Comparison of ENCODE assay signal across 8 mouse cellular contexts in genomic region chr9:62531459-62532275, GRCm38 (mm10). TPM values are rescaled to one million over a fixed set of nuclear protein-coding genes. Genes with fewer than 3 reads are reported as not detected.
DNase-seq lines count a peak whose midpoint lies in the region; ATAC-seq and TF ChIP-seq lines count a peak whose summit lies in the region.

No protein-coding gene starts in this region.

- in situ Hi-C loops in CH12.LX (cut with MboI; ENCODE audit: low pct_ligation_motif_present, low pct_unique_long_range_greater_than_20kb, low sequenced_read_pairs), result loop anchor here (5.0 kb wide), 1 partner anchor 49 kb away; no protein-coding TSS in a partner anchor

- H3K4me2 ChIP-seq in CH12.LX (ENCODE audit: insufficient read depth, low read depth, poor library complexity, severe bottlenecking), result 0 out of 2 replicates have a peak overlapping the region, but pooled peaks have one; percentile 30
- no peak overlapping the region for H3K4me2 ChIP-seq in embryonic facial prominence, embryonic 15.5 days (replicated peaks)
- H3K4me2 ChIP-seq in limb, embryonic 13.5 days (replicated peaks), result no peak overlapping the region
- H3K4me2 ChIP-seq in midbrain, embryonic 15.5 days, result peak overlapping the region; percentile 21

- no peak for TF ChIP-seq CTCF in CH12.LX (conservative IDR thresholded peaks at IDR 0.05 in 1 of 2, IDR thresholded peaks at IDR 0.05 in 1 of 2; ENCODE audit: low read depth in 2 of 2, low read length in 2 of 2)

- no peak for TF ChIP-seq EP300 in CH12.LX (IDR thresholded peaks at IDR 0.05; ENCODE audit: low read length)

- no peak overlapping the region for H3K4me3 ChIP-seq in CH12.LX (replicated peaks in 1 of 3; ENCODE audit: low read depth in 2 of 3, low read length in 2 of 3, poor library complexity in 1 of 3)
- no peak overlapping the region for H3K4me3 ChIP-seq in embryonic facial prominence, embryonic 15.5 days (replicated peaks)
- H3K4me3 ChIP-seq in limb, embryonic 13.5 days, result no peak overlapping the region
- H3K4me3 ChIP-seq in midbrain, embryonic 15.5 days, result no peak overlapping the region

- peak; percentile 76 for DNase-seq in adrenal gland, adult 2 months
- no peak for DNase-seq in adrenal gland, adult 18-20 months (ENCODE audit: low spot score in 2 of 2)
- DNase-seq in CH12.LX (ENCODE audit: extremely low read depth), result peak; percentile 60
- peak; percentile 51 to 52 for DNase-seq in heart, postnatal 14 days
- DNase-seq in thymus, postnatal 36 days, result peak; percentile 71 to 85

- peaks cover 9 to 37% of the 10 kb centered on the region in 2 experiments for H3K4me1 ChIP-seq in CH12.LX (ENCODE audit: control insufficient read depth in 1 of 2, insufficient read depth in 2 of 2)
- peaks cover 32% of the 10 kb centered on the region for H3K4me1 ChIP-seq in embryonic facial prominence, embryonic 15.5 days
- H3K4me1 ChIP-seq in limb, embryonic 13.5 days, result peaks cover 29% of the 10 kb centered on the region
- H3K4me1 ChIP-seq in midbrain, embryonic 15.5 days, result peaks cover 73% of the 10 kb centered on the region

- peak; percentile 68 for ATAC-seq in embryonic facial prominence, embryonic 15.5 days (ENCODE audit: insufficient number of reproducible peaks, low FRiP score, low TSS enrichment, low read depth)
- ATAC-seq in limb, embryonic 13.5 days (ENCODE audit: low FRiP score, low read depth), result peak; percentile 54; the same call in 1 of the 2 replicates
- peak; percentile 66 for ATAC-seq in midbrain, embryonic 15.5 days (replicated peaks)

- intact Hi-C loops in heart, postnatal 14 days (cut with DNase I), result no loop called here

- no peaks in the 10 kb centered on the region for H3K36me3 ChIP-seq in CH12.LX (replicated peaks in 1 of 2; ENCODE audit: control insufficient read depth in 1 of 2, insufficient read depth in 1 of 2, low read length in 1 of 2)
- H3K36me3 ChIP-seq in embryonic facial prominence, embryonic 15.5 days, result no peaks in the 10 kb centered on the region
- no peaks in the 10 kb centered on the region for H3K36me3 ChIP-seq in limb, embryonic 13.5 days
- H3K36me3 ChIP-seq in midbrain, embryonic 15.5 days (replicated peaks), result no peaks in the 10 kb centered on the region

- H3K9ac ChIP-seq in CH12.LX (ENCODE audit: insufficient read depth, low read depth), result no peak overlapping the region
- H3K9ac ChIP-seq in embryonic facial prominence, embryonic 15.5 days, result no peak overlapping the region
- peak overlapping the region; percentile 43; the same call in 1 of the 2 replicates for H3K9ac ChIP-seq in limb, embryonic 13.5 days
- H3K9ac ChIP-seq in midbrain, embryonic 15.5 days, result peak overlapping the region; percentile 26; the same call in 1 of the 2 replicates

- TF ChIP-seq RAD21 in CH12.LX (IDR thresholded peaks at IDR 0.05; ENCODE audit: low read depth, low read length), result no peak

- H3K79me2 ChIP-seq in CH12.LX (replicated peaks; ENCODE audit: control insufficient read depth, extremely low read depth, insufficient read depth, poor library complexity, severe bottlenecking), result no peaks in the 10 kb centered on the region

- WGBS in embryonic facial prominence, embryonic 15.5 days, result 30% methylated on average over 12 of the region's 12 CpGs
- WGBS in limb, embryonic 13.5 days, result 28% methylated on average over 12 of the region's 12 CpGs
- 10% methylated on average over 12 of the region's 12 CpGs for WGBS in midbrain, embryonic 15.5 days

- H3K9me3 ChIP-seq in CH12.LX (replicated peaks; ENCODE audit: low read length), result no peaks in the 10 kb centered on the region
- no peaks in the 10 kb centered on the region for H3K9me3 ChIP-seq in embryonic facial prominence, embryonic 15.5 days (replicated peaks)
- H3K9me3 ChIP-seq in limb, embryonic 13.5 days, result no peaks in the 10 kb centered on the region
- H3K9me3 ChIP-seq in midbrain, embryonic 15.5 days, result no peaks in the 10 kb centered on the region

- H3K27me3 ChIP-seq in CH12.LX (replicated peaks), result peaks cover 20% of the 10 kb centered on the region
- H3K27me3 ChIP-seq in embryonic facial prominence, embryonic 15.5 days, result no peaks in the 10 kb centered on the region
- peaks cover 11% of the 10 kb centered on the region for H3K27me3 ChIP-seq in limb, embryonic 13.5 days
- H3K27me3 ChIP-seq in midbrain, embryonic 15.5 days (replicated peaks), result no peaks in the 10 kb centered on the region

- TF ChIP-seq POLR2A in CH12.LX (IDR thresholded peaks at IDR 0.05; ENCODE audit: low read depth, low read length), result no peak

- H3K27ac ChIP-seq in CH12.LX (ENCODE audit: insufficient read depth, low read depth), result no peak overlapping the region
- peak overlapping the region; percentile 58 for H3K27ac ChIP-seq in embryonic facial prominence, embryonic 15.5 days (replicated peaks)
- H3K27ac ChIP-seq in limb, embryonic 13.5 days, result peak overlapping the region; percentile 70; the same call in 1 of the 2 replicates
- H3K27ac ChIP-seq in midbrain, embryonic 15.5 days, result peak overlapping the region; percentile 89

- dilution Hi-C loops in CH12.LX (cut with MboI; ENCODE audit: extremely low pct_ligation_motif_present, extremely low pct_unique_long_range_greater_than_20kb, low sequenced_read_pairs), result no loop called here

TF ChIP-seq in CH12.LX, 34 proteins besides CTCF, POLR2A, EP300 and RAD21:
- TF ChIP-seq CHD2 (IDR thresholded peaks at IDR 0.05; ENCODE audit: low read length), result peak; percentile 64
- no peak for TF ChIP-seq SMC3 (IDR thresholded peaks at IDR 0.05; ENCODE audit: low read depth, low read length)

RNA-seq across cellular contexts. Expression of gene Coro2b, which starts 5.2 kb away (rescaled TPM):
- total RNA-seq in adrenal gland, adult 2 months (2021), result 10 to 100 TPM; 13.1 to 15.3 TPM
- 14.3 and 15.5 TPM in 2 replicates for polyA plus RNA-seq in adrenal gland, adult 2 months (2012; rRNA removed)
- 10 to 100 TPM; 10.5 to 14.8 TPM for total RNA-seq in adrenal gland, adult 18-20 months (2021)
- total RNA-seq in CH12.LX (2012; rRNA removed) (0.76 and 0.85 TPM in 2 replicates), CH12.LX (2014; rRNA removed) (0.42 and 0.77 TPM in 2 replicates)
- 3.1 and 3.2 TPM in 2 replicates for polyA plus RNA-seq in CH12.LX (2012; ENCODE audit: insufficient read length, low read depth)
- 9.5 and 10.3 TPM in 2 replicates for polyA plus RNA-seq in embryonic facial prominence, embryonic 15.5 days (2015; fragmentation: Nextera tagmentation; extraction: Ambion mirVana)
- 10 to 100 TPM; 15.7 to 16.5 TPM for total RNA-seq in heart, postnatal 14 days (2021)
- polyA plus RNA-seq in limb, embryonic 13.5 days (2015; fragmentation: Nextera tagmentation; extraction: Ambion mirVana), result 8.5 and 9.1 TPM in 2 replicates
- polyA plus RNA-seq in midbrain, embryonic 15.5 days (2015; fragmentation: Nextera tagmentation; extraction: Ambion mirVana), result 34.7 and 35.1 TPM in 2 replicates

Comparison
In these comparisons a context has a peak if more than half of its experiments do, and no peak if none do; other contexts are left out.
1. DNase-seq: peak in adrenal gland, adult 2 months (single experiment), CH12.LX (single experiment), heart, postnatal 14 days (2 of 2) and thymus, postnatal 36 days (2 of 2); none in adrenal gland, adult 18-20 months (0 of 2).
2. H3K4me2 ChIP-seq: peak in CH12.LX (single experiment) and midbrain, embryonic 15.5 days (single experiment); none in embryonic facial prominence, embryonic 15.5 days (single experiment) and limb, embryonic 13.5 days (single experiment).
3. H3K9ac ChIP-seq: peak in limb, embryonic 13.5 days (single experiment) and midbrain, embryonic 15.5 days (single experiment); none in CH12.LX (single experiment) and embryonic facial prominence, embryonic 15.5 days (single experiment).
4. Peak in every context shown above with its lines, with median percentiles within 50 percentile points of each other: ATAC-seq.